Mouse (Mus musculus): Measurements from ENCODE around the gene Olfr691. TPM values are rescaled to one million over a fixed set of nuclear protein-coding genes. Genes with fewer than 3 reads are reported as not detected.

Olfr691 gene
- total RNA-seq (2023) = under 1 TPM in 1 of 2 experiments, not detected in 1; 0.49 TPM

GRCm38 (mm10) chr7:105342170-105342569 lies at the start of gene Olfr691:
Gene Olfr691, minus strand, starts transcription at chr7:105342270.

GRCm38 (mm10) chr7:105374866-105375265 lies 32.8 kb upstream of the Olfr691 start, which contains the start of gene Gm5901:
Gene Gm5901, plus strand, starts transcription at chr7:105375038.

GRCm38 (mm10) chr7:105367930-105368329 lies 25.9 kb upstream of the Olfr691 start, which contains the start of gene Olfr692:
Gene Olfr692, plus strand, starts transcription at chr7:105368230.

GRCm38 (mm10) chr7:105334004-105334403 lies 8.1 kb downstream of the Olfr691 start, which contains the start of gene Olfr690:
Gene Olfr690, minus strand, starts transcription at chr7:105334104.

GRCm38 (mm10) chr7:105310865-105311264 lies 31.2 kb downstream of the Olfr691 start, which contains the start of gene Olfr689:
Gene Olfr689, plus strand, starts transcription at chr7:105311165.

GRCm38 (mm10) chr7:105287795-105288194 lies 54.3 kb downstream of the Olfr691 start, which contains the start of gene Olfr688:
Gene Olfr688, plus strand, starts transcription at chr7:105288095.

Other genes with a start within 250 kb of the Olfr691 start
- gene Olfr680-ps1, start 249.5 kb downstream of the Olfr691 start, total RNA-seq (2023) = not detected
- gene Olfr681, start 225.4 kb downstream of the Olfr691 start, total RNA-seq (2023) = not detected
- not detected for gene Olfr683, start 195.3 kb downstream of the Olfr691 start, total RNA-seq (2023)
- gene Olfr684, start 178.6 kb downstream of the Olfr691 start, total RNA-seq (2023) = not detected
- gene Olfr685, start 156.3 kb downstream of the Olfr691 start, total RNA-seq (2023) = not detected
- gene Olfr686, start 134.8 kb downstream of the Olfr691 start, total RNA-seq (2023) = not detected
- not detected for gene Olfr688, start 54.2 kb downstream of the Olfr691 start, total RNA-seq (2023)
- gene Olfr689, start 31.1 kb downstream of the Olfr691 start, total RNA-seq (2023) = not detected
- not detected for gene Olfr690, start 8.2 kb downstream of the Olfr691 start, total RNA-seq (2023)
- not detected for gene Olfr692, start 26.0 kb upstream of the Olfr691 start, total RNA-seq (2023)
- not detected for gene Gm5901, start 32.8 kb upstream of the Olfr691 start, total RNA-seq (2023)
- gene Fam160a2, start 57.8 kb upstream of the Olfr691 start, total RNA-seq (2023) = 100 to 1,000 TPM; 168 to 176 TPM
- under 1 TPM; 0.51 to 0.64 TPM for gene Cnga4, start 62.3 kb upstream of the Olfr691 start, total RNA-seq (2023)
- not detected for gene Cckbr, start 83.5 kb upstream of the Olfr691 start, total RNA-seq (2023)
- gene Cavin3, start 140.0 kb upstream of the Olfr691 start, total RNA-seq (2023) = not detected
- 10 to 100 TPM; 21.0 to 21.1 TPM for gene Smpd1, start 212.1 kb upstream of the Olfr691 start, total RNA-seq (2023)
- 1 to 10 TPM in 1 of 2 experiments, under 1 TPM in 1; 0.56 to 1.4 TPM for gene Apbb1, start 239.4 kb upstream of the Olfr691 start, total RNA-seq (2023)

Measured in neutrophil, adult 59 days (primary cell).